Mouse (Mus musculus) neural tube, embryonic 14.5 days (tissue): ENCODE measurements around the gene Gm1110. TPM values are rescaled to one million over a fixed set of nuclear protein-coding genes. Genes with fewer than 3 reads are reported as not detected.
"Not testable (repeated sequence)": the region's sequence is repeated elsewhere in the genome, so short reads cannot be mapped to it uniquely, and the experiment has no call there.

Experiments used
- ATAC-seq: fragments of 200-750 bp; cut with Nextera tagmentation; 2 replicates; pipeline ENCODE4 v1.8.0; 2017; ENCODE audit warnings: low read depth, mild to moderate bottlenecking, moderate TSS enrichment, moderate library complexity
- H3K27ac ChIP-seq: fragments of 300-500 bp; sonication (generic); 2 replicates; pipeline ENCODE4 v1.5.1; 2014; ENCODE audit warnings: low read depth, mild to moderate bottlenecking, control low read depth, low read length, moderate library complexity, mixed read lengths
- H3K27me3 ChIP-seq: fragments of 300-500 bp; sonication (generic); 2 replicates; pipeline ENCODE4 v1.6.1; 2014; ENCODE audit warnings: low read length; ENCODE audit not compliant: control insufficient read depth, insufficient read depth
- H3K36me3 ChIP-seq: fragments of 300-500 bp; sonication (generic); 2 replicates; pipeline ENCODE4 v1.6.1; 2014; ENCODE audit warnings: low read length, mixed read lengths; ENCODE audit not compliant: control insufficient read depth, insufficient read depth
- H3K4me1 ChIP-seq: fragments of 300-500 bp; sonication (generic); 2 replicates; pipeline ENCODE4 v1.6.1; 2014; ENCODE audit warnings: low read length; ENCODE audit not compliant: control insufficient read depth, insufficient read depth
- H3K4me2 ChIP-seq: fragments of 300-500 bp; sonication (generic); 2 replicates; pipeline ENCODE4 v1.6.1; 2014; ENCODE audit warnings: mild to moderate bottlenecking, low read depth, low read length, control low read depth
- H3K4me3 ChIP-seq: fragments of 300-500 bp; sonication (generic); 2 replicates; pipeline ENCODE4 v1.5.1; 2014; ENCODE audit warnings: low read depth, low read length, control low read depth, mixed read lengths
- H3K9ac ChIP-seq: fragments of 300-500 bp; sonication (generic); replicated peaks from 2 replicates; pipeline ENCODE4 v1.6.1; 2014; ENCODE audit warnings: low read depth, mild to moderate bottlenecking, control low read depth, low read length, mixed read lengths
- H3K9me3 ChIP-seq: fragments of 300-500 bp; sonication (generic); 2 replicates; pipeline ENCODE4 v1.6.1; 2016; ENCODE audit warnings: low read length; ENCODE audit not compliant: control insufficient read depth
- WGBS: fragments of 180-500 bp; shearing (Covaris S2); extraction: QIAGEN DNeasy Blood & Tissue Kit; methylation state at CpG from one replicate; pipeline ENCODE4 v1.1.7; 2014; 5-methylcytosine and 5-hydroxymethylcytosine counted together
- polyA plus RNA-seq: library from polyadenylated mRNA; unstranded; fragments of >200 nt; fragmentation: Nextera tagmentation; extraction: Ambion mirVana; gene quantifications from 2 replicates; pipeline ENCODE4 v1.2.1, GENCODE M21; 2014

The Gm1110 gene
- not detected in 2 replicates for polyA plus RNA-seq

- Histone ChIP-seq H3K4me3 (no peak within 1 kb of the TSS), H3K27ac (no peak within 1 kb of the TSS), H3K9ac (no peak within 1 kb of the TSS), H3K4me2 (no peak within 1 kb of the TSS), H3K9me3 (no peaks in the 10 kb centered on the region), H3K27me3 (no peaks in the 10 kb centered on the region), H3K36me3 (no peaks in the 10 kb centered on the region), H3K4me1 (no peaks in the 10 kb centered on the region)
- 85% methylated on average over 13 of the region's 13 CpGs for WGBS
- no peak for ATAC-seq
Observed at GRCm38 (mm10) chr9:26922909-26923526, at the start of gene Gm1110. Gene Gm1110 (minus strand): TSS chr9:26923111.

DNA sequence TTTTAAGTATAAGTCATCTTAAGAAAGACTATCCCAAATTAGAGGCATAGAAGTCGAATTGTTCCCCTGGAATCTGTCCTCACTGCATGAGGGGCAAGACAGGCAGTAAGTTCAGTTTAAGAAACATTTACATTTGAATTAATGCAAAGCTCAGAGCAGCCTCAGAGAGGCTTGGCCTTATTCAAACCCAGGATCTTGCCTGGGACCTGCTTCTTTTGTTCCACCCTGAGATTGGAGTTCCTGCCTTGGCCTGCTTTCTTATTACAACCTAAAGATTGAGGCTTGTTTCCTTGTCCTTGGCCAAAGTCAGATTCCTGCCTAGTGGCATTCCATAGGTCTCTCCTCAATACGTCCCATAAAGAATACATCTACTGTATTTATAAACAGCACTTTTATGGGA lies 24.9 kb upstream of the Gm1110 start:
- no peak overlapping the region for H3K9ac ChIP-seq
- H3K4me1 ChIP-seq = no peaks in the 10 kb centered on the region
- WGBS = 72% methylated on average over 2 of the region's 2 CpGs
- no peak for ATAC-seq
- H3K4me2 ChIP-seq = no peak overlapping the region
- no peaks in the 10 kb centered on the region for H3K27me3 ChIP-seq
- H3K27ac ChIP-seq = no peak overlapping the region
- no peaks in the 10 kb centered on the region for H3K9me3 ChIP-seq
- H3K36me3 ChIP-seq = no peaks in the 10 kb centered on the region
- no peak overlapping the region for H3K4me3 ChIP-seq

DNA sequence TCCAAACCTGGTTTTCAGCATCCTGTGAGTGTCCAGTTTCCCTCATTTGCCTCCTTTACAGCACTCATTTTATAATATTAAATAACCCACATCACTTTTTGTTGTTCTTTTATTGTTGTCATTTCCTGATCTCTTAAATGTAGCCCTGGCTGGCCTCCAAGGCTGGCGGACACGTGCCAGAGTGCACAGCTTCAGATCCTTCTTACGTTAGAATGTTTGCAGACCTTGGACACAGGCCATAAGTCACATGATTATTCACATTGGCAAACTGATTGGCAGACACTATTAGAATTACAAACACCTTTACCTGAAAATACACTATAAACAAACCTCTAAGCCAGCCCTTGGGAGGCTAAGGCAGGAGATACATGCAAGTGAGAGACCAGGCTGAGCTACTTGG lies 1.2 kb upstream of the Gm1110 start:
- Histone ChIP-seq H3K27me3 (no peaks in the 10 kb centered on the region), H3K9me3 (no peaks in the 10 kb centered on the region), H3K36me3 (no peaks in the 10 kb centered on the region), H3K4me2 (no peak overlapping the region), H3K27ac (no peak overlapping the region), H3K4me1 (no peaks in the 10 kb centered on the region), H3K9ac (no peak overlapping the region), H3K4me3 (no peak overlapping the region)
- 65% methylated on average over 3 of the region's 3 CpGs for WGBS
- no peak for ATAC-seq

- Histone ChIP-seq H3K9ac (no peak overlapping the region), H3K9me3 (no peaks in the 10 kb centered on the region), H3K27ac (no peak overlapping the region), H3K4me1 (no peaks in the 10 kb centered on the region), H3K36me3 (no peaks in the 10 kb centered on the region), H3K27me3 (no peaks in the 10 kb centered on the region), H3K4me2 (no peak overlapping the region), H3K4me3 (no peak overlapping the region)
- no peak for ATAC-seq
- WGBS = 95% methylated on average over 2 of the region's 2 CpGs
Observed at GRCm38 (mm10) chr9:26919778-26920177, 3.1 kb downstream of the Gm1110 start.

DNA sequence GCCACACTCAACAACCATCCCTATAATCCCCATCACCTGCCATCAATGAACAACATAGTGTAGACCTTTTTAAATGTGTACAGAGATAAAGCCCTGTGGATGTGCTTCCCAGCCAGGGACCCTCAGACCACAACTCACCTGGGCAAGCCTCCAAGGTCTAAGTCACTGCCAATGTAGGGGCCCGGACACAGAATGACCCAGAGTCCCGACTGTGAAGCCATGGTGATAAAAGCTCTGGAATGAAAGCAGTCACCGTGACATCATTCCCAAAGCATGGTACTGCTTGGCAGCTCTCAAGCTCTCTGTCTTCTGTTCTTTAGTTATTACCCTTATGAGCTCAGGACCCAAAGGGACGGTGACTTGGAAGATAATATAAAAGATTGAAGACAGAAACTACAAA lies 9.8 kb downstream of the Gm1110 start:
- Histone ChIP-seq H3K9ac (no peak overlapping the region), H3K9me3 (no peaks in the 10 kb centered on the region), H3K27me3 (no peaks in the 10 kb centered on the region), H3K4me3 (no peak overlapping the region), H3K4me1 (no peaks in the 10 kb centered on the region), H3K27ac (no peak overlapping the region), H3K4me2 (no peak overlapping the region), H3K36me3 (no peaks in the 10 kb centered on the region)
- ATAC-seq = no peak
- WGBS = 72% methylated on average over 4 of the region's 4 CpGs

DNA sequence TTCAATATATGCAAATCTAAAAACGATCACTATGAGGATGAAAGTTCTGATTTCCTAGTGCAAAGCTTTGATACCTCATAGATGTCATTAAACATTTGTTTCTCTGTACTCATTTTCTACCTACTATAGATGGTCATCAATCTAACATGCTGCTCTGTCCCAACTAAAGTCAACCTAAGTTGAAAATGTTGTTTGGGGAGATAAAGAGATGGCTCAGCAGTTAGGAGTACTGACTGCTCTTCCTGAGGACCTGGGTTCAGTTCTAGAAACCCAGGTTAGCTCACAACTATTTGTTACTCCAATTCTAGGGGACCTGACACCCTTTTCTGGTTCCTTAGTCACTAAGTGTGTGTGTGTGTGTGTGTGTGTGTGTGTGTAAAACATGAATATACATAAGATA lies 11.7 kb downstream of the Gm1110 start:
- H3K36me3 ChIP-seq = no peaks in the 10 kb centered on the region
- 83% methylated on average over 1 of the region's 1 CpGs for WGBS
- no peak for ATAC-seq
- no peaks in the 10 kb centered on the region for H3K27me3 ChIP-seq
- no peak overlapping the region for H3K4me3 ChIP-seq
- no peaks in the 10 kb centered on the region for H3K9me3 ChIP-seq
- H3K9ac ChIP-seq = no peak overlapping the region
- no peak overlapping the region for H3K27ac ChIP-seq
- H3K4me1 ChIP-seq = no peaks in the 10 kb centered on the region
- H3K4me2 ChIP-seq = no peak overlapping the region

DNA sequence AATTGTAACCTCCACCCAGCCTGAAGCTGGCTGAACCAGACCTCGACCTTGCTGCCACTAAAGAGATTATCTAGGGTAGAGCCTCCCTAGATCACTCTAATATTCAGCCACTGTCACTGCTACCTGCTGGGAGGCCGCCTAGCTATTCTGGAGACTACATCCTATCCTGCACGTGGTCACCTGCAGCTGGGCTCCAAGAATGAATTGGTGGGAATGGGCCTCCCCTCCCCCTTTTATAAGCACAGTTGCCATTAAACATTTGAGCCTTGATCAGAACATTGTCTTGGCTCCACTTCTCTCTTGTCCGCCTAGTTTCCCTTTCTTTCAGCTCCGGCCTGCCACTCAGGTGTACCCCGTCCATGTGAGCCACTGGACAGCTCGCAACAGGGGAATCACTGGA lies 53.1 kb downstream of the Gm1110 start:
- WGBS = 76% methylated on average over 7 of the region's 7 CpGs
- H3K27me3 ChIP-seq, H3K27ac ChIP-seq, H3K9ac ChIP-seq, H3K4me2 ChIP-seq, H3K4me1 ChIP-seq, H3K9me3 ChIP-seq, ATAC-seq, H3K36me3 ChIP-seq, H3K4me3 ChIP-seq: not testable (repeated sequence)

DNA sequence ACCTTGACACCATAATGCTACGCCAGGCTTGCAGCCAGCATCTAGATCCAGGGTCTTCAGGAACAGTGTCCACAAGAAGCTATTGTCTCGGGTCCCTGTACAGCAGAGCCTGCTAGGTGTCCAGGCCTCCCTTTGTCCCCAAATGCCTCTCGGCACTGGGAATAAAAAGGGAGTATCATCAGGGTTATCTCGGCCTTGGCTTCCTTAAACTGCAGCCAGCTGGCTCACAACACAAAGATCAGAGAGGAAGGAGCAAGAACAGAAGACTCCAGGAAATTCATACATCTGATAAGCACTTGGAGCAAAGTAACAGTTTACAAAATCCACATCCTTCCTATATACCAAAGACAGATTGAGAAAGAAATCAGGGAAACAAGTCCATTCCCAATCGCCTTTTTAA lies 62.2 kb downstream of the Gm1110 start, which contains the start of gene Glb1l3:
Glb1l3 (minus strand) TSS at position 140 of the 400 bp plus-strand sequence.
- no peak within 1 kb of the TSS for H3K4me3 ChIP-seq
- no peak for ATAC-seq
- H3K4me2 ChIP-seq = no peak within 1 kb of the TSS
- no peak within 1 kb of the TSS for H3K27ac ChIP-seq
- no peaks in the 10 kb centered on the region for H3K4me1 ChIP-seq
- WGBS = 78% methylated on average over 5 of the region's 5 CpGs
- no peaks in the 10 kb centered on the region for H3K27me3 ChIP-seq
- H3K9me3 ChIP-seq = no peaks in the 10 kb centered on the region
- H3K9ac ChIP-seq = no peak within 1 kb of the TSS
- no peaks in the 10 kb centered on the region for H3K36me3 ChIP-seq

- ATAC-seq = no peak
- H3K27me3 ChIP-seq = no peaks in the 10 kb centered on the region
- H3K36me3 ChIP-seq = no peaks in the 10 kb centered on the region
- no peak overlapping the region for H3K4me2 ChIP-seq
- H3K4me1 ChIP-seq = no peaks in the 10 kb centered on the region
- no peak overlapping the region for H3K4me3 ChIP-seq
- no peak overlapping the region for H3K9ac ChIP-seq
- H3K27ac ChIP-seq = no peak overlapping the region
- no peaks in the 10 kb centered on the region for H3K9me3 ChIP-seq
- WGBS = 87% methylated on average over 3 of the region's 3 CpGs
Observed at GRCm38 (mm10) chr9:26831089-26831488, 91.8 kb downstream of the Gm1110 start.
